Mouse (Mus musculus) CD8-positive naive resting alpha-beta T cell, adult 2 months (primary cell): ENCODE data around the gene Mto1.

ENCODE experiments used
- DNase-seq, 2 experiments: peaks; one replicate each; pipeline ENCODE4 v3.0.0; 2022; ENCODE audit warnings: low read depth in 2 of 2, low spot score in 2 of 2

Gene Mto1

DNA sequence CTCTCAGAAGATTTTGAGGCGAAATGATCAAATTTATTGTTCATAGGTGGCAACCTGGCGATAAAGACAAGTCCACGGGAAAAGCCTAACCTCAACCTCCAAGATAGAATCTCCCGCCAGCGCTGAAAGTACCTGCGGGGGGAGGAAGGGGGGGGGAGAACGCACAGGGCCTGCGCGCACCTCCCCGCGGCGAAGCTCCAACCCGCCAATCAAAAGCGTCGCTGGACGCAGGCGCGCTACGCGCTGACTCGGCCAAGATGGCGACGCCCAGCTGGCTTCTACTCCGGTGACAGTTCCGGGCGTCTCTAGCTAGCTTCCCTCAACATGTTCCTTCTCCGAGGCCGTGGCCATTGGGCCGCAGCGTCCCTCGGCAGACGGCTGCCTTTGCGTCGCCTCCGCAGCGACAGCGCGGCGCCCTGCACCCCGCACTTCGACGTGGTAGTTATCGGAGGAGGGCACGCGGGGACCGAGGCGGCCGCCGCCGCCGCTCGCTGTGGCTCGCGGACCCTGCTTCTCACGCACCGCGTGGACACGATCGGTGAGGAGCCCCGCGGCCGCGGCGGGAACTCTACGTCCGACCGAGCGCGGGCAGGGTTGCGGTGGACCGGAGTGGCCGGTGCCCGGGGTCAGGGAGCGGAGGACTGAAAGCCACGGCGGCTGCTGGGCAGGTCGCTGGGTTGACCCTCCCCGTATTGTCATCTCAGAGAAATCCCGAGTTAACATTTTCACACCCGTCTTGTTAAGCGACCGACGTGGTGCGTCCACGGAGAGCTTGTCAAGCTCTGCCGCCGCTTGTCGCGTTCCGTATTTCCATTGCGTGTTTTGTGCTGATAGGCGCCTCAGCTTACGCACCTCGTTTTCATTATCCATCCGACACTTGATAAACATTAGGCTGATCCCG is at the start of gene Mto1, which contains the start of gene Gm17324:
TSS of gene Mto1 (plus strand) at position 236 of the 901 bp plus-strand sequence.
TSS of gene Gm17324 (minus strand) at position 814 of the 901 bp plus-strand sequence.
- peak; percentile 80 to 84 for DNase-seq

- DNase-seq, result no peak
Observed at GRCm38 (mm10) chr9:78400570-78400969, 47.4 kb upstream of the Mto1 start.

- DNase-seq, result no peak
Observed at GRCm38 (mm10) chr9:78401596-78401995, 46.4 kb upstream of the Mto1 start.

- DNase-seq, result no peak
Observed at GRCm38 (mm10) chr9:78427362-78427781, 20.6 kb upstream of the Mto1 start.

GRCm38 (mm10) chr9:78428185-78428584 is 19.8 kb upstream of the Mto1 start:
- no peak for DNase-seq

- no peak for DNase-seq
Observed at GRCm38 (mm10) chr9:78428870-78429432, 19.1 kb upstream of the Mto1 start.

GRCm38 (mm10) chr9:78429551-78429950 is 18.5 kb upstream of the Mto1 start:
- DNase-seq, result no peak

DNA sequence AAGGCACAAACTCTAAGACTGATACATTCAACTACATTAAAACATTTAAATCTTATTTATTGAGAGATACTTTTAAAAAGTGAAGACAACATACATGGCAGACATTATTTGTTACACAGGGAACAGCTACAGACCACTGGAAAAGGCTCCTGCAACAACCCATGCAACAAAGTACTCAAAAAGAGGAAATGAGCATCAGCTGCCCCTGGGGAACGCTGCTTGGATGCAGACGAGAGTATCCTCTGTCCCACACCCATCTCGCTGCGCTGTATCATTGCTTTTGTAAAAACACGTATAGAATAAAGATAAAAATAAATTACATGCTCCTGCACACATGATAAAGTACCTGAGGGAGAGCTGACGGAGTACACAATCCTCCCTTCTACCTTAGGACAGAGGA is 17.5 kb upstream of the Mto1 start:
- no peak for DNase-seq

DNA sequence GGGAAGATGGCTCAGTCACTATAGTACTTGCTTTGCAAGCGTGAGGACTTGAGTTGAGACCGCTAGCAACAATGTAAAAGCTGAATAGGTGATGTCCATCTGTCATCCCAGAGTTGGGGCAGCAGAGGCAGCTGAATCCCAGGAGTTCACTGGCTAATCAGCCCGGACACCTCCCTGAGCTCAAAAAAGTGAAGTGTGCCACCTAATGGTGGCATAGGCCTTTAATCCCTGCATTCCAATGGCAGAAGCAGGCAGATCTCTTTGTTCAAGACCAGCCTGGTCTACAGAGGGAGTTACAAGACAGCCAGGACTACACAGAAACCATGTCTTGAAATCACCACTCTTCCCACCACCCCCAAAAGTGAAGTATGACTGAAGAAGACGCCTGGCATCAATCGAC is 15.5 kb upstream of the Mto1 start:
- no peak for DNase-seq

DNA sequence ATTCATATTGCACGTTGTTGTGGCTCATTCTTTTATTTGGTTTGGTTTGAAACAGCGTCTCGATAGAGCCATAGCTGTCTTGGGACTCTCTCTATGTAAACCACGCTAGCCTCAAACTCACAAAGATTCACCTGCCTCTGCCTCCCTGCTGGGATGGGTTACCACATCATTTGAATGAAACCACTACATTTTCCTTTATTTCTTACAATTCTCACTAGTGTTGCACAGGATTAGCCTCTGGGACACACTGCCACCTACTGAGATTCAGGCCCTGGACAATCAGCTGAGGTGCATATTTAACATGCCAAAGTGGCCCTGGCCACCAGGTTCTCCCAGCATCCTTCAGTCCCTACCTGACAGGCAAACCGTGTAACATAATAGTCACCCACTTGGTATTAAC is 8.6 kb upstream of the Mto1 start:
- no peak for DNase-seq

GRCm38 (mm10) chr9:78442237-78442578 is 5.8 kb upstream of the Mto1 start:
- DNase-seq, result peak; percentile 15 to 26

- peak; percentile 42 to 49 for DNase-seq
Observed at GRCm38 (mm10) chr9:78442579-78443392, 5.2 kb upstream of the Mto1 start, which contains the start of gene Cgas. Gene Cgas (minus strand): TSS chr9:78443237.

DNA sequence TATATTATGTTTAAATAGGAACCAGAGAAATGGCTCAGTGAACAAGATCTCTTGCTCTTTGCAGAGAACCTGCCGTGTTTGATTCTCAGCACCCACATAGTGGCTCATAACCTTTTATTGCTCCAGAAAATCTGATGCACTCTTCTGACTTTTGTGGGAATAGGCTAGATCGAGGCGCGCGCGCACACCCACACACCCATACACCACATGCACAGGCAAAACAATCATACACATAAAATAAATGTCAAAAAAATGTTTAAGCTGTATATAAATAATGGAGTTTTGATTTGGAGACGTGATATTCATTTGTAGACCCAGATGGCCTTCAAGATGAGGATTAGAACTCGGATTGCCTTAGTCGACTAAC is 419 bp upstream of the Mto1 start:
- no peak for DNase-seq

DNA sequence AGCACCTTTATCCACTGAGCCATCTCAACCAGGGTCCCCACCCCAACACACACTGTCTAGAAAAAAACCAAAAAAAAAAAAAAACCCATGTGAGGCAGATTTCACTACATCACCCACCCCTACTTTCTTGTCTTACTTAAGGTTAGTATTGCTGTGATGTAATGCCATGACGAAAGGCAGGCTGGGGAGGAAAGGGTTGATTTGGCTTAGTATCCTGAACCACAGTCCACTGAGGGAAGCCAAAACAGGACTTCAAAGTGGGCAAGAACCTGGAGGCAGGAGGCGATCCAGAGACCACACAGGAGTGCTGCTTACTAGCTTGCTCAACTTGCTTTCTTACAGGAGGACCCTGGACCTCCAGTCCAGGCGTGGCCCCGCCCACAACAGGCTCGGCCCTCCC is 2.4 kb downstream of the Mto1 start:
- DNase-seq, result no peak

- DNase-seq, result no peak
Observed at GRCm38 (mm10) chr9:78451382-78451781, 3.4 kb downstream of the Mto1 start.

DNA sequence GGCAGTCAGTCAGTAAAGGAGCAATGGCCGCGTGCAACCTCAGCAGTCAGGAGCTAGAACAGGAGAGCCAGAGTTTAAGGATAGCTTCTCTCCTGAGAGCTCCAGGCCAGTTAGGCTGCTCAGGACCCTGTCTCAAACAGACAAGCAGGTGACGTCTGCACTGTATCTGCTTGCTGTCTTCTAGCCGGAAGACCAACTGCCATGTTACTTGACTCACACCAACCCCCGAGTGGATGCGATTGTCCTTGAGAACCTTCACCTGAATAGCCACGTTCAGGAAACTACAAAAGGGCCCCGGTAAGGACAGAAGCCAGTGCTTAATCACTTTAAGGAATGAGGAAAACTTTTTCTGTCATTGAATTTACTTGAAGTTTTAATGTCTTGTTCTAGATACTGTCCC is 9.0 kb downstream of the Mto1 start:
- no peak for DNase-seq

DNA sequence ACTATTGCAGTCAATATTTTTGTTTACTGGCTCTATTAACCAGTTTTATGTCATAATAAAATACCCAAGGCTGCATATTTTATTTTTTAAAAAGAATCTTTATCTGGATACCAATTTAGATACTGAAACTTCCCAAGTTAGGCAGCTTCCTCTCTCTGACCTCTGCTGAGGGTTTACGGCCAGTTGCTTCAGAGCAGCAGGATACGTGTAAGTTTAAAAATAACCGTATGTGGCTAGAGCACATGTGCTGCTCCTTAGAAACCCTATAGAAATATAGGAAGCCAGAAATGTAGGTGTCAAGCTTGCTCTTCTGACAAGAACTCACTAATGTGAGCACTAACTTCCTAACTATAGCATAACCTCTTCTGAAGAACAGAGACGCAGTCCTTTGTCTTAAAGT is 15.3 kb downstream of the Mto1 start:
- DNase-seq, result no peak

GRCm38 (mm10) chr9:78465725-78466124 is 17.7 kb downstream of the Mto1 start:
- no peak for DNase-seq

- no peak for DNase-seq
Observed at GRCm38 (mm10) chr9:78473588-78473987, 25.6 kb downstream of the Mto1 start.

- DNase-seq, result no peak
Observed at GRCm38 (mm10) chr9:78474270-78474669, 26.3 kb downstream of the Mto1 start.

- DNase-seq, result no peak
Observed at GRCm38 (mm10) chr9:78474771-78475382, 26.9 kb downstream of the Mto1 start.
